Mouse (Mus musculus) mesoderm, embryonic 11.5 days (tissue): ENCODE measurements around the gene Ptpre.
A peak's percentile ranks its signal among the peaks of the same experiment; 100 is the strongest.
"Not testable (repeated sequence)": the region's sequence is repeated elsewhere in the genome, so short reads cannot be mapped to it uniquely, and the experiment has no call there.

Experiments
- DNase-seq: peaks from one replicate; pipeline ENCODE4 v3.0.0-alpha.2; 2012; ENCODE audit warnings: low read depth, low spot score

Ptpre gene

GRCm38 (mm10) chr7:135537341-135537901 is at the start of gene Ptpre:
Gene Ptpre (plus strand): TSS chr7:135537481.
- peak; percentile 85 for DNase-seq

GRCm38 (mm10) chr7:135488214-135488810 is 49.0 kb upstream of the Ptpre start:
- DNase-seq = no peak

GRCm38 (mm10) chr7:135489724-135490499 is 47.4 kb upstream of the Ptpre start:
- DNase-seq = no peak

- no peak for DNase-seq
Observed at GRCm38 (mm10) chr7:135490500-135490886, 46.8 kb upstream of the Ptpre start.

- no peak for DNase-seq
Observed at GRCm38 (mm10) chr7:135495303-135495702, 42.0 kb upstream of the Ptpre start.

GRCm38 (mm10) chr7:135498565-135499186 is 38.6 kb upstream of the Ptpre start:
- no peak for DNase-seq

GRCm38 (mm10) chr7:135499403-135499802 is 37.9 kb upstream of the Ptpre start:
- DNase-seq = no peak

GRCm38 (mm10) chr7:135506506-135506905 is 30.8 kb upstream of the Ptpre start:
- DNase-seq = not testable (repeated sequence)

- DNase-seq = no peak
Observed at GRCm38 (mm10) chr7:135508602-135509001, 28.7 kb upstream of the Ptpre start.

- no peak for DNase-seq
Observed at GRCm38 (mm10) chr7:135509272-135509671, 28.0 kb upstream of the Ptpre start.

GRCm38 (mm10) chr7:135510431-135510830 is 26.9 kb upstream of the Ptpre start:
- no peak for DNase-seq

- DNase-seq = no peak
Observed at GRCm38 (mm10) chr7:135511723-135512122, 25.6 kb upstream of the Ptpre start.

- no peak for DNase-seq
Observed at GRCm38 (mm10) chr7:135517191-135517590, 20.1 kb upstream of the Ptpre start.

- no peak for DNase-seq
Observed at GRCm38 (mm10) chr7:135520241-135520640, 17.0 kb upstream of the Ptpre start.

GRCm38 (mm10) chr7:135521755-135522512 is 15.3 kb upstream of the Ptpre start:
- DNase-seq = no peak

GRCm38 (mm10) chr7:135523981-135524380 is 13.3 kb upstream of the Ptpre start:
- DNase-seq = no peak

- DNase-seq = no peak
Observed at GRCm38 (mm10) chr7:135524424-135524967, 12.8 kb upstream of the Ptpre start.

- DNase-seq = no peak
Observed at GRCm38 (mm10) chr7:135526574-135527152, 10.6 kb upstream of the Ptpre start.

- DNase-seq = no peak
Observed at GRCm38 (mm10) chr7:135527169-135527568, 10.1 kb upstream of the Ptpre start.

- no peak for DNase-seq
Observed at GRCm38 (mm10) chr7:135528515-135528914, 8.8 kb upstream of the Ptpre start, which contains the start of gene Clrn3. Gene Clrn3 (minus strand): TSS chr7:135528654.

- DNase-seq = no peak
Observed at GRCm38 (mm10) chr7:135529068-135529467, 8.2 kb upstream of the Ptpre start.
